In genomic region chr7:64873266-64873665, GRCm38 (mm10) we compare ENCODE assay signal across 7 mouse cellular contexts. TPM values are rescaled to one million over a fixed set of nuclear protein-coding genes. Genes with fewer than 3 reads are reported as not detected.
DNase-seq lines count a peak whose midpoint lies in the region; ATAC-seq and TF ChIP-seq lines count a peak whose summit lies in the region.

No protein-coding gene starts in this region.

- H3K27ac ChIP-seq in forebrain, postnatal 0 days (ENCODE audit: low read depth, low read length): peak overlapping the region; percentile 92; the same call in 1 of the 2 replicates
- peak overlapping the region; percentile 65; the same call in 1 of the 2 replicates for H3K27ac ChIP-seq in limb, embryonic 14.5 days (replicated peaks; ENCODE audit: low read depth, low read length)
- H3K27ac ChIP-seq in testis, adult 2 months (ENCODE audit: control insufficient read depth, insufficient read depth, low read depth, low read length): no peak overlapping the region

- peak overlapping the region; percentile 83 for H3K4me3 ChIP-seq in forebrain, postnatal 0 days (ENCODE audit: low read depth, low read length)
- peak overlapping the region; percentile 86 for H3K4me3 ChIP-seq in limb, embryonic 14.5 days (replicated peaks; ENCODE audit: low read length)
- peak overlapping the region; percentile 91; the same call in 1 of the 2 replicates for H3K4me3 ChIP-seq in testis, adult 2 months (ENCODE audit: control insufficient read depth, low read depth, low read length)

- DNase-seq in spleen, adult 18-20 months: peak; percentile 5 to 6
- no peak for DNase-seq in spleen, adult 12 weeks (ENCODE audit: low spot score)
- no peak for DNase-seq in forebrain, postnatal 0 days
- no peak for DNase-seq in limb, embryonic 14.5 days (ENCODE audit: low spot score)
- DNase-seq in layer of hippocampus, postnatal 36 days: no peak
- no peak for DNase-seq in natural killer cell, adult 2 months (ENCODE audit: low spot score in 2 of 2)

- no peak for TF ChIP-seq POLR2A in limb, embryonic 14.5 days (IDR thresholded peaks at IDR 0.05; ENCODE audit: borderline replicate concordance, extremely low read depth, insufficient read depth, insufficient read length)
- no peak for TF ChIP-seq POLR2A in testis, adult 2 months (IDR thresholded peaks at IDR 0.05; ENCODE audit: control insufficient read depth, low read depth, low read length)

- peak overlapping the region; percentile 85 for H3K4me2 ChIP-seq in forebrain, postnatal 0 days (ENCODE audit: low read depth)
- H3K4me2 ChIP-seq in limb, embryonic 14.5 days (replicated peaks; ENCODE audit: low read depth, low read length, severe bottlenecking): peak overlapping the region; percentile 80

- no peak for TF ChIP-seq CTCF in forebrain, postnatal 0 days (IDR thresholded peaks at IDR 0.05; ENCODE audit: low read depth)
- TF ChIP-seq CTCF in testis, adult 2 months (IDR thresholded peaks at IDR 0.05; ENCODE audit: control insufficient read depth, insufficient read depth, insufficient replicate concordance, low read depth, low read length): no peak

- H3K9me3 ChIP-seq in forebrain, postnatal 0 days (ENCODE audit: low read length): no peaks in the 10 kb centered on the region
- no peaks in the 10 kb centered on the region for H3K9me3 ChIP-seq in limb, embryonic 14.5 days (ENCODE audit: control insufficient read depth, low read length)

- 34% methylated on average over 11 of the region's 11 CpGs for WGBS in forebrain, postnatal 0 days
- 27% methylated on average over 11 of the region's 11 CpGs for WGBS in limb, embryonic 14.5 days

- no peaks in the 10 kb centered on the region for H3K36me3 ChIP-seq in forebrain, postnatal 0 days (ENCODE audit: insufficient read depth)
- H3K36me3 ChIP-seq in limb, embryonic 14.5 days (ENCODE audit: control insufficient read depth, insufficient read depth, low read length): no peaks in the 10 kb centered on the region
- H3K36me3 ChIP-seq in testis, adult 2 months (ENCODE audit: control insufficient read depth, insufficient read depth, low read length): no peaks in the 10 kb centered on the region

- no peaks in the 10 kb centered on the region for H3K27me3 ChIP-seq in forebrain, postnatal 0 days (ENCODE audit: insufficient read depth, low read length)
- no peaks in the 10 kb centered on the region for H3K27me3 ChIP-seq in limb, embryonic 14.5 days (ENCODE audit: control insufficient read depth, insufficient read depth, low read length)
- H3K27me3 ChIP-seq in testis, adult 2 months (ENCODE audit: control insufficient read depth, insufficient read depth, low read length): no peaks in the 10 kb centered on the region

- H3K9ac ChIP-seq in forebrain, postnatal 0 days: peak overlapping the region; percentile 87
- H3K9ac ChIP-seq in limb, embryonic 14.5 days (ENCODE audit: low read depth, low read length, severe bottlenecking): peak overlapping the region; percentile 94

- peaks cover 18% of the 10 kb centered on the region for H3K4me1 ChIP-seq in forebrain, postnatal 0 days (ENCODE audit: insufficient read depth)
- H3K4me1 ChIP-seq in limb, embryonic 14.5 days (ENCODE audit: control insufficient read depth, insufficient read depth, low read length): peaks cover 7% of the 10 kb centered on the region
- H3K4me1 ChIP-seq in testis, adult 2 months (ENCODE audit: control insufficient read depth, insufficient read depth, low read length): peaks cover 4% of the 10 kb centered on the region

- ATAC-seq in forebrain, postnatal 0 days: no peak; the same call in none of the 2 replicates
- peak; percentile 48; the same call in 1 of the 2 replicates for ATAC-seq in limb, embryonic 14.5 days (ENCODE audit: low FRiP score, low read depth)

RNA-seq across cellular contexts. Expression of gene Nsmce3, which starts 0.5 kb away (rescaled TPM):
- total RNA-seq in forebrain, postnatal 0 days (2014; rRNA removed): 16.2 and 20.5 TPM in 2 replicates
- polyA plus RNA-seq in forebrain, postnatal 0 days (2015; fragmentation: Nextera tagmentation; extraction: Ambion mirVana): 8.2 and 10.2 TPM in 2 replicates
- polyA plus RNA-seq in limb, embryonic 14.5 days (2012; rRNA removed): 7.1 and 8.0 TPM in 2 replicates
- 11.3 and 12.4 TPM in 2 replicates for polyA plus RNA-seq in limb, embryonic 14.5 days (2014; fragmentation: Nextera tagmentation; extraction: Ambion mirVana)
- polyA plus RNA-seq in testis, adult 2 months (2012; rRNA removed): 3.4 and 3.7 TPM in 2 replicates
- total RNA-seq in layer of hippocampus, postnatal 36 days (2021): 10 to 100 TPM; 18.6 to 19.0 TPM

Comparison
In these comparisons a context has a peak if more than half of its experiments do, and no peak if none do; other contexts are left out.
1. DNase-seq: peak in spleen, adult 18-20 months (2 of 2); none in spleen, adult 12 weeks (single experiment), forebrain, postnatal 0 days (single experiment), limb, embryonic 14.5 days (single experiment), layer of hippocampus, postnatal 36 days (0 of 2) and natural killer cell, adult 2 months (0 of 2).
2. Peak in every context shown above with its lines, with median percentiles within 50 percentile points of each other: H3K4me3 ChIP-seq.